Mouse (Mus musculus) intestine, embryonic 16.5 days (tissue): ENCODE results near the gene Cav1. TPM values are rescaled to one million over a fixed set of nuclear protein-coding genes. Genes with fewer than 3 reads are reported as not detected.
A peak's percentile ranks its signal among the peaks of the same experiment; 100 is the strongest.

Experiments
- ATAC-seq: fragments of 200-750 bp; cut with Nextera tagmentation; 2 replicates; pipeline ENCODE4 v1.8.0; 2017; ENCODE audit warnings: moderate TSS enrichment, moderate library complexity
- H3K27ac ChIP-seq: fragments of 300-500 bp; sonication (generic); 2 replicates; pipeline ENCODE4 v1.5.1; 2014; ENCODE audit warnings: mild to moderate bottlenecking, low read length
- H3K27me3 ChIP-seq: fragments of 300-500 bp; sonication (generic); replicated peaks from 2 replicates; pipeline ENCODE4 v1.6.1; 2014; ENCODE audit warnings: low read length, control low read depth, mixed read lengths; ENCODE audit not compliant: control insufficient read depth, insufficient read depth
- H3K36me3 ChIP-seq: fragments of 300-500 bp; sonication (generic); 2 replicates; pipeline ENCODE4 v1.6.1; 2014; ENCODE audit warnings: low read length, control low read depth; ENCODE audit not compliant: control insufficient read depth, insufficient read depth
- H3K4me1 ChIP-seq: fragments of 300-500 bp; sonication (generic); 2 replicates; pipeline ENCODE4 v1.6.1; 2014; ENCODE audit warnings: low read length, control low read depth, mixed read lengths; ENCODE audit not compliant: control insufficient read depth, insufficient read depth
- H3K4me2 ChIP-seq: fragments of 300-500 bp; sonication (generic); 2 replicates; pipeline ENCODE4 v1.6.1; 2014; ENCODE audit warnings: low read depth, low read length, control low read depth
- H3K4me3 ChIP-seq: fragments of 300-500 bp; sonication (generic); 2 replicates; pipeline ENCODE4 v1.5.1; 2014; ENCODE audit warnings: mild to moderate bottlenecking, low read length
- H3K9ac ChIP-seq: fragments of 300-500 bp; sonication (generic); 2 replicates; pipeline ENCODE4 v1.6.1; 2014; ENCODE audit warnings: low read depth, low read length
- H3K9me3 ChIP-seq: fragments of 300-500 bp; sonication (generic); 2 replicates; pipeline ENCODE4 v1.6.1; 2016; ENCODE audit warnings: low read length, control low read depth; ENCODE audit not compliant: control insufficient read depth
- WGBS: fragments of 180-500 bp; shearing (Covaris S2); extraction: QIAGEN DNeasy Blood & Tissue Kit; methylation state at CpG from one replicate; pipeline ENCODE4 v1.1.7; 2014; 5-methylcytosine and 5-hydroxymethylcytosine counted together
- polyA plus RNA-seq: library from polyadenylated mRNA; unstranded; fragments of >200 nt; fragmentation: Nextera tagmentation; extraction: Ambion mirVana; gene quantifications from 2 replicates; pipeline ENCODE4 v1.2.1, GENCODE M21; 2015

The Cav1 gene
- polyA plus RNA-seq, 1 experiment from 2014 or later: 189 TPM

GRCm38 (mm10) chr6:17282159-17282558 is 24.0 kb upstream of the Cav1 start:
- Histone ChIP-seq H3K4me1 (peaks cover 11% of the 10 kb centered on the region; the same call in 1 of the 2 replicates), H3K9me3 (no peaks in the 10 kb centered on the region), H3K9ac (peak overlapping the region; percentile 72), H3K27ac (peak overlapping the region; percentile 67; the same call in 1 of the 2 replicates), H3K36me3 (no peaks in the 10 kb centered on the region), H3K4me2 (peak overlapping the region; percentile 93; the same call in 1 of the 2 replicates), H3K27me3 (no peaks in the 10 kb centered on the region), H3K4me3 (peak overlapping the region; percentile 62)
- ATAC-seq: no peak; the same call in 1 of the 2 replicates
- 39% methylated on average over 5 of the region's 5 CpGs for WGBS

GRCm38 (mm10) chr6:17283834-17284233 is 22.3 kb upstream of the Cav1 start:
- no peaks in the 10 kb centered on the region for H3K9me3 ChIP-seq
- ATAC-seq: no peak
- H3K4me1 ChIP-seq: peaks cover 11% of the 10 kb centered on the region; the same call in 1 of the 2 replicates
- no peak overlapping the region for H3K4me3 ChIP-seq
- H3K27ac ChIP-seq: no peak overlapping the region
- H3K9ac ChIP-seq: no peak overlapping the region
- H3K4me2 ChIP-seq: no peak overlapping the region
- 75% methylated on average over 3 of the region's 3 CpGs for WGBS
- H3K27me3 ChIP-seq: no peaks in the 10 kb centered on the region
- no peaks in the 10 kb centered on the region for H3K36me3 ChIP-seq

DNA sequence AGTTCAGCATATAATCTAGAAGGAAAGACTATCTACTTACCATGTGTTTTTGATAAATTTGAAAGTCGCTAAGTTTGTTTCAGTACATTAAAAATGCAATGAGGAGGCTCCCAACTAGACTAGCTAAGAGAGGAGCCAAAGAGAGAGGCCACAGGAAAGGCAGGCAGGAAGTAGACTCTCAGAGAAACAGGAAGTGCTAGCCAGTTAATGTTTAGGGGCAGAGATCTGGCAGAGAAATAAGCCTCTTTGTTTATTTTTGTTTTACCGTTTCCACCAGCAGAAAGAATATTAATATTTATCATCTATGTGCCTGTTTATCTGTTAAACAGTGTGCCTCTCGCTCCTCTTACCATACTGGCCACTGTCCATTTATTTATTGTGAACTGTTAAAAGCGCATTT is 19.8 kb upstream of the Cav1 start:
- Histone ChIP-seq H3K36me3 (no peaks in the 10 kb centered on the region), H3K4me3 (no peak overlapping the region), H3K9ac (no peak overlapping the region), H3K4me2 (no peak overlapping the region), H3K27ac (no peak overlapping the region), H3K9me3 (no peaks in the 10 kb centered on the region), H3K27me3 (no peaks in the 10 kb centered on the region), H3K4me1 (peaks cover 6% of the 10 kb centered on the region; the same call in 1 of the 2 replicates)
- no peak for ATAC-seq
- 63% methylated on average over 4 of the region's 4 CpGs for WGBS

- no peaks in the 10 kb centered on the region for H3K27me3 ChIP-seq
- WGBS: 79% methylated on average over 5 of the region's 5 CpGs
- no peaks in the 10 kb centered on the region for H3K9me3 ChIP-seq
- H3K9ac ChIP-seq: no peak overlapping the region
- no peak overlapping the region for H3K4me2 ChIP-seq
- H3K27ac ChIP-seq: no peak overlapping the region
- no peaks in the 10 kb centered on the region for H3K4me1 ChIP-seq
- no peak overlapping the region for H3K4me3 ChIP-seq
- no peak for ATAC-seq
- H3K36me3 ChIP-seq: no peaks in the 10 kb centered on the region
Observed at GRCm38 (mm10) chr6:17295116-17295515, 11.0 kb upstream of the Cav1 start.

- no peaks in the 10 kb centered on the region for H3K9me3 ChIP-seq
- under 1% methylated on average over 19 of the region's 19 CpGs for WGBS
- peak; percentile 28; the same call in 1 of the 2 replicates for ATAC-seq
Observed at GRCm38 (mm10) chr6:17306602-17307325, 629 bp downstream of the Cav1 start.

GRCm38 (mm10) chr6:17307461-17308115 is 1.5 kb downstream of the Cav1 start:
- Histone ChIP-seq H3K36me3 (no peaks in the 10 kb centered on the region), H3K9me3 (no peaks in the 10 kb centered on the region), H3K9ac (peak overlapping the region; percentile 70), H3K4me1 (peaks cover 21% of the 10 kb centered on the region; the same call in 1 of the 2 replicates), H3K4me3 (peak overlapping the region; percentile 58), H3K4me2 (peak overlapping the region; percentile 97), H3K27ac (peak overlapping the region; percentile 14; the same call in 1 of the 2 replicates), H3K27me3 (peaks cover 7% of the 10 kb centered on the region; the same call in 1 of the 2 replicates)
- WGBS: 3% methylated on average over 31 of the region's 31 CpGs
- ATAC-seq: peak; percentile 89

More at GRCm38 (mm10) chr6:17306602-17307325, 629 bp downstream of the Cav1 start:
- no peaks in the 10 kb centered on the region for H3K36me3 ChIP-seq
- H3K4me3 ChIP-seq: peak overlapping the region; percentile 58
- peaks cover 7% of the 10 kb centered on the region; the same call in 1 of the 2 replicates for H3K27me3 ChIP-seq
- H3K27ac ChIP-seq: peak overlapping the region; percentile 85
- H3K4me2 ChIP-seq: peak overlapping the region; percentile 97
- H3K4me1 ChIP-seq: peaks cover 21% of the 10 kb centered on the region; the same call in 1 of the 2 replicates
- H3K9ac ChIP-seq: peak overlapping the region; percentile 70

DNA sequence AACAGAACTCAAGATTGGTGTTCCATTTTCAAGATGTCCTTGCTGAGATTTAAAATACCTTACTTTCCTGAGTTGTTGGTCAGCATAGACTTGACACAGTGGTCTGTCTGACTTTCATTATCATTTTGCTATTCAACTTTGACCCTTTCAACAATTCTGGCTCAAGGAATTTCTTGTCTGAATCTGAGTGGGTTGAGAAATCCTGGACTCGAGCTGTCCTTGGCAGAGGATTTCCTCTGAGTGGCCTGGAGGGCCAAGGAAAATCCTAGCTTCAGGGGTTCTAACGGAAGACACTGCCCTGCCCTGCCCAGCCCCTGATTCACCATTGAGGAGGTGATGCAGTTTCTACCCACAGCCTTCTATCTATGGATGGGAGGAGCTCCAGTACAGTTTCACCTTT is 2.5 kb downstream of the Cav1 start:
- Histone ChIP-seq H3K36me3 (no peaks in the 10 kb centered on the region), H3K9ac (no peak overlapping the region), H3K4me3 (peak overlapping the region; percentile 27), H3K4me2 (peak overlapping the region; percentile 22; the same call in 1 of the 2 replicates), H3K9me3 (no peaks in the 10 kb centered on the region), H3K27me3 (peaks cover 7% of the 10 kb centered on the region; the same call in 1 of the 2 replicates), H3K4me1 (peaks cover 21% of the 10 kb centered on the region; the same call in 1 of the 2 replicates), H3K27ac (no peak overlapping the region)
- no peak for ATAC-seq
- WGBS: 55% methylated on average over 2 of the region's 2 CpGs

DNA sequence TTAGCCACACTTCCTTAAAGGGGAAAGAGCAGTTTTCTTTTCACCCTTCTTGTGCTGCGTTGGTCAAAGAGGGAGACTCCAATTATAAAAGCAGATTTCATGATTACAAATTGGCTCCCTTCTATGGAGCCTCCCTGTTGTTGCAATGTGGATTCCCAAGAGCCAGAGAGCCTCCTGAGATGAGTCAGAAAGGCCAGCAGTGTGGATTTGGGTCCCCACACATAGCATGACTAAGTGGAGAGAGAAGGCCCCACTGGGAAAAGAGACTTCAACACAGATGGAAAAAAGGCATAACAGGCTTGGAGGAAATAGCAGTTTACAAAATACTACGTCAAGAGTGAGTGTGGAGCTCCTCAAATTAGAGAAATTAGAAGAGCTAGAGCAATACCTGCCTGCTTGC is 3.1 kb downstream of the Cav1 start:
- Histone ChIP-seq H3K27me3 (peaks cover 7% of the 10 kb centered on the region; the same call in 1 of the 2 replicates), H3K27ac (no peak overlapping the region), H3K36me3 (no peaks in the 10 kb centered on the region), H3K4me2 (no peak overlapping the region), H3K9me3 (no peaks in the 10 kb centered on the region), H3K4me3 (no peak overlapping the region), H3K9ac (no peak overlapping the region), H3K4me1 (peaks cover 21% of the 10 kb centered on the region; the same call in 1 of the 2 replicates)
- ATAC-seq: no peak
- WGBS: 67% methylated on average over 2 of the region's 2 CpGs

GRCm38 (mm10) chr6:17314241-17314640 is 8.1 kb downstream of the Cav1 start:
- Histone ChIP-seq H3K4me2 (no peak overlapping the region), H3K4me1 (peaks cover 10% of the 10 kb centered on the region), H3K9me3 (no peaks in the 10 kb centered on the region), H3K27me3 (no peaks in the 10 kb centered on the region), H3K4me3 (no peak overlapping the region), H3K27ac (no peak overlapping the region), H3K9ac (no peak overlapping the region), H3K36me3 (no peaks in the 10 kb centered on the region)
- ATAC-seq: no peak
- WGBS: 79% methylated on average over 2 of the region's 2 CpGs
